Comparison of ENCODE assay signal across 9 mouse cellular contexts in genomic region chr17:56123681-56124340, GRCm38 (mm10). TPM values are rescaled to one million over a fixed set of nuclear protein-coding genes. Genes with fewer than 3 reads are reported as not detected.
DNase-seq lines count a peak whose midpoint lies in the region; ATAC-seq and TF ChIP-seq lines count a peak whose summit lies in the region.
"Had no signal": no experiment of that assay in that cellular context is flagged by ENCODE, and none has a peak within 500 bp of the region (broad histone marks: within the 10 kb centered on the region; RNA-seq: fewer than 3 reads in every experiment).

No protein-coding gene starts in this region.

- no peak overlapping the region for H3K27ac ChIP-seq in lung, embryonic 16.5 days (ENCODE audit: low read length)
- H3K27ac ChIP-seq in forebrain, postnatal 0 days (ENCODE audit: low read depth, low read length): no peak overlapping the region
- no peak overlapping the region for H3K27ac ChIP-seq in liver, embryonic 11.5 days (ENCODE audit: low read depth, low read length)
- no peak overlapping the region for H3K27ac ChIP-seq in stomach, postnatal 0 days (replicated peaks)

- peaks cover 8% of the 10 kb centered on the region for H3K9me3 ChIP-seq in lung, embryonic 16.5 days (ENCODE audit: control insufficient read depth, low read length)
- H3K9me3 ChIP-seq in forebrain, postnatal 0 days (ENCODE audit: low read length): peaks cover 12% of the 10 kb centered on the region; the same call in 1 of the 2 replicates
- peaks cover 7% of the 10 kb centered on the region for H3K9me3 ChIP-seq in liver, embryonic 11.5 days (ENCODE audit: control insufficient read depth, low read length)
- H3K9me3 ChIP-seq in stomach, postnatal 0 days (ENCODE audit: control insufficient read depth, low read length): 0 out of 2 replicates have a peak, but pooled peaks cover 3% of the 10 kb centered on the region

- no peak for TF ChIP-seq CTCF in forebrain, postnatal 0 days (IDR thresholded peaks at IDR 0.05; ENCODE audit: low read depth)
- no peak for TF ChIP-seq CTCF in stomach, postnatal 0 days (IDR thresholded peaks at IDR 0.05; ENCODE audit: low read depth)

- H3K4me2 ChIP-seq in lung, embryonic 16.5 days (ENCODE audit: low read depth, low read length): peak overlapping the region; percentile 76
- peak overlapping the region; percentile 39; the same call in 1 of the 2 replicates for H3K4me2 ChIP-seq in forebrain, postnatal 0 days (ENCODE audit: low read depth)
- H3K4me2 ChIP-seq in liver, embryonic 11.5 days: peak overlapping the region; percentile 65
- peak overlapping the region; percentile 85 for H3K4me2 ChIP-seq in stomach, postnatal 0 days (replicated peaks; ENCODE audit: low read depth)

- no peak for TF ChIP-seq EP300 in stomach, postnatal 0 days (optimal IDR thresholded peaks at IDR 0.05)

- ATAC-seq in lung, embryonic 16.5 days (ENCODE audit: low read depth): no peak; the same call in 1 of the 2 replicates
- ATAC-seq in forebrain, postnatal 0 days: no peak
- ATAC-seq in liver, embryonic 11.5 days (replicated peaks; ENCODE audit: low FRiP score): no peak
- ATAC-seq in stomach, postnatal 0 days (ENCODE audit: low FRiP score, low TSS enrichment): 0 out of 2 replicates have a peak, but pooled peaks have one; percentile 6
- no peak for ATAC-seq in granulocyte monocyte progenitor cell, adult 5-6 weeks (replicated peaks; ENCODE audit: poor library complexity, severe bottlenecking)

- peak overlapping the region; percentile 47 for H3K4me3 ChIP-seq in lung, embryonic 16.5 days (ENCODE audit: low read length)
- no peak overlapping the region for H3K4me3 ChIP-seq in forebrain, postnatal 0 days (ENCODE audit: low read depth, low read length)
- H3K4me3 ChIP-seq in liver, embryonic 11.5 days (ENCODE audit: low read depth, low read length): no peak overlapping the region; the same call in 1 of the 2 replicates
- peak overlapping the region; percentile 40 for H3K4me3 ChIP-seq in stomach, postnatal 0 days (ENCODE audit: low read depth, low read length)

- peaks cover 49% of the 10 kb centered on the region for H3K27me3 ChIP-seq in lung, embryonic 16.5 days (ENCODE audit: control insufficient read depth, insufficient read depth, low read depth, low read length)
- peaks cover 27% of the 10 kb centered on the region for H3K27me3 ChIP-seq in forebrain, postnatal 0 days (ENCODE audit: insufficient read depth, low read length)
- H3K27me3 ChIP-seq in liver, embryonic 11.5 days (replicated peaks; ENCODE audit: control insufficient read depth, insufficient read depth, low read length): peaks cover 64% of the 10 kb centered on the region
- H3K27me3 ChIP-seq in stomach, postnatal 0 days (ENCODE audit: control insufficient read depth, insufficient read depth, low read length): peaks cover 4% of the 10 kb centered on the region; the same call in 1 of the 2 replicates

- H3K4me1 ChIP-seq in lung, embryonic 16.5 days (replicated peaks; ENCODE audit: control insufficient read depth, insufficient read depth, low read length): peaks cover 14% of the 10 kb centered on the region
- H3K4me1 ChIP-seq in forebrain, postnatal 0 days (ENCODE audit: insufficient read depth): no peaks in the 10 kb centered on the region
- H3K4me1 ChIP-seq in liver, embryonic 11.5 days (replicated peaks; ENCODE audit: control insufficient read depth, insufficient read depth, low read length): peaks cover 4% of the 10 kb centered on the region; the same call in 1 of the 2 replicates
- no peaks in the 10 kb centered on the region for H3K4me1 ChIP-seq in stomach, postnatal 0 days (replicated peaks; ENCODE audit: control insufficient read depth, insufficient read depth)

- no peaks in the 10 kb centered on the region for H3K36me3 ChIP-seq in lung, embryonic 16.5 days (ENCODE audit: control insufficient read depth, insufficient read depth, low read length)
- peaks cover 54% of the 10 kb centered on the region for H3K36me3 ChIP-seq in forebrain, postnatal 0 days (ENCODE audit: insufficient read depth)
- H3K36me3 ChIP-seq in liver, embryonic 11.5 days (ENCODE audit: control insufficient read depth, insufficient read depth, low read length): no peaks in the 10 kb centered on the region
- H3K36me3 ChIP-seq in stomach, postnatal 0 days (ENCODE audit: control insufficient read depth, insufficient read depth, low read length): no peaks in the 10 kb centered on the region

- peak overlapping the region; percentile 59 for H3K9ac ChIP-seq in lung, embryonic 16.5 days (ENCODE audit: low read length)
- H3K9ac ChIP-seq in forebrain, postnatal 0 days: no peak overlapping the region
- H3K9ac ChIP-seq in liver, embryonic 11.5 days (ENCODE audit: low read depth, low read length): no peak overlapping the region
- peak overlapping the region; percentile 54; the same call in 1 of the 2 replicates for H3K9ac ChIP-seq in stomach, postnatal 0 days (ENCODE audit: low read length)

- no peak for DNase-seq in lung, postnatal 36 days
- no peak for DNase-seq in forebrain, postnatal 0 days
- DNase-seq in liver, embryonic 11.5 days (ENCODE audit: low spot score): no peak
- DNase-seq in stomach, postnatal 0 days (ENCODE audit: low spot score): no peak
- DNase-seq in left cerebral cortex, adult 11 months (ENCODE audit: low spot score): no peak
- DNase-seq: kidney, postnatal 25 days had no signal

- WGBS in lung, embryonic 16.5 days: 37% methylated on average over 56 of the region's 59 CpGs
- 60% methylated on average over 58 of the region's 59 CpGs for WGBS in forebrain, postnatal 0 days
- 44% methylated on average over 59 of the region's 59 CpGs for WGBS in liver, embryonic 11.5 days
- WGBS in stomach, postnatal 0 days: 42% methylated on average over 44 of the region's 59 CpGs

RNA-seq across cellular contexts. Expression of gene Lrg1, which starts 2.0 kb away (rescaled TPM):
- polyA plus RNA-seq in lung, embryonic 16.5 days (2015; fragmentation: Nextera tagmentation; extraction: Ambion mirVana): 0.59 and 1.4 TPM in 2 replicates
- not detected in 2 replicates for total RNA-seq in forebrain, postnatal 0 days (2014; rRNA removed)
- polyA plus RNA-seq in forebrain, postnatal 0 days (2015; fragmentation: Nextera tagmentation; extraction: Ambion mirVana): 0.33 and 0.46 TPM in 2 replicates
- polyA plus RNA-seq in liver, embryonic 11.5 days (2014; fragmentation: Nextera tagmentation; extraction: Ambion mirVana): 0.23 and 0.34 TPM in 2 replicates
- 1.2 and 1.9 TPM in 2 replicates for polyA plus RNA-seq in stomach, postnatal 0 days (2015; fragmentation: Nextera tagmentation; extraction: Ambion mirVana)
- total RNA-seq in granulocyte monocyte progenitor cell, adult 5-6 weeks (2014; fragmentation: Nextera tagmentation): 0.45 and 0.96 TPM in 2 replicates
- total RNA-seq in granulocyte monocyte progenitor cell, adult 5-6 weeks (2017): 0.69 and 2.6 TPM in 2 replicates

RNA-seq across cellular contexts. Expression of gene Plin5, which starts 6.4 kb away (rescaled TPM):
- polyA plus RNA-seq in lung, embryonic 16.5 days (2015; fragmentation: Nextera tagmentation; extraction: Ambion mirVana): 1.3 and 2.1 TPM in 2 replicates
- total RNA-seq in forebrain, postnatal 0 days (2014; rRNA removed): 2.7 and 3.2 TPM in 2 replicates
- polyA plus RNA-seq in forebrain, postnatal 0 days (2015; fragmentation: Nextera tagmentation; extraction: Ambion mirVana): 2.4 and 3.9 TPM in 2 replicates
- 0.43 and 0.68 TPM in 2 replicates for polyA plus RNA-seq in liver, embryonic 11.5 days (2014; fragmentation: Nextera tagmentation; extraction: Ambion mirVana)
- 0.48 and 0.65 TPM in 2 replicates for polyA plus RNA-seq in stomach, postnatal 0 days (2015; fragmentation: Nextera tagmentation; extraction: Ambion mirVana)
- total RNA-seq in granulocyte monocyte progenitor cell, adult 5-6 weeks (2014; fragmentation: Nextera tagmentation): not detected in 2 replicates
- 0.09 TPM in 1 of 2 replicates, not detected in the other for total RNA-seq in granulocyte monocyte progenitor cell, adult 5-6 weeks (2017)
- total RNA-seq: common myeloid progenitor, adult 5-6 weeks had no signal

RNA-seq across cellular contexts. Expression of gene Plin4, which starts 14.2 kb away (rescaled TPM):
- 0.15 and 0.28 TPM in 2 replicates for polyA plus RNA-seq in lung, embryonic 16.5 days (2015; fragmentation: Nextera tagmentation; extraction: Ambion mirVana)
- 0.08 and 0.52 TPM in 2 replicates for total RNA-seq in forebrain, postnatal 0 days (2014; rRNA removed)
- 0.02 TPM in 1 of 2 replicates, not detected in the other for polyA plus RNA-seq in forebrain, postnatal 0 days (2015; fragmentation: Nextera tagmentation; extraction: Ambion mirVana)
- 0.14 TPM in 1 of 2 replicates, not detected in the other for polyA plus RNA-seq in liver, embryonic 11.5 days (2014; fragmentation: Nextera tagmentation; extraction: Ambion mirVana)
- polyA plus RNA-seq in stomach, postnatal 0 days (2015; fragmentation: Nextera tagmentation; extraction: Ambion mirVana): 0.95 and 1.4 TPM in 2 replicates
- not detected in 2 replicates for total RNA-seq in granulocyte monocyte progenitor cell, adult 5-6 weeks (2014; fragmentation: Nextera tagmentation)
- not detected in 2 replicates for total RNA-seq in granulocyte monocyte progenitor cell, adult 5-6 weeks (2017)
- total RNA-seq: common myeloid progenitor, adult 5-6 weeks had no signal

RNA-seq across cellular contexts. Expression of gene Sema6b, which starts 16.3 kb away (rescaled TPM):
- 1.2 and 1.7 TPM in 2 replicates for polyA plus RNA-seq in lung, embryonic 16.5 days (2015; fragmentation: Nextera tagmentation; extraction: Ambion mirVana)
- total RNA-seq in forebrain, postnatal 0 days (2014; rRNA removed): 71.0 and 76.4 TPM in 2 replicates
- polyA plus RNA-seq in forebrain, postnatal 0 days (2015; fragmentation: Nextera tagmentation; extraction: Ambion mirVana): 15.6 and 18.1 TPM in 2 replicates
- polyA plus RNA-seq in liver, embryonic 11.5 days (2014; fragmentation: Nextera tagmentation; extraction: Ambion mirVana): 1.4 and 1.5 TPM in 2 replicates
- polyA plus RNA-seq in stomach, postnatal 0 days (2015; fragmentation: Nextera tagmentation; extraction: Ambion mirVana): 0.31 and 0.39 TPM in 2 replicates
- total RNA-seq in granulocyte monocyte progenitor cell, adult 5-6 weeks (2014; fragmentation: Nextera tagmentation): 4.3 and 5.1 TPM in 2 replicates
- total RNA-seq in granulocyte monocyte progenitor cell, adult 5-6 weeks (2017): 6.0 and 7.7 TPM in 2 replicates

RNA-seq across cellular contexts. Expression of gene Tnfaip8l1, which starts 38.5 kb away (rescaled TPM):
- 15.5 and 17.3 TPM in 2 replicates for polyA plus RNA-seq in lung, embryonic 16.5 days (2015; fragmentation: Nextera tagmentation; extraction: Ambion mirVana)
- 11.0 and 12.8 TPM in 2 replicates for total RNA-seq in forebrain, postnatal 0 days (2014; rRNA removed)
- 8.6 TPM in 2 replicates for polyA plus RNA-seq in forebrain, postnatal 0 days (2015; fragmentation: Nextera tagmentation; extraction: Ambion mirVana)
- polyA plus RNA-seq in liver, embryonic 11.5 days (2014; fragmentation: Nextera tagmentation; extraction: Ambion mirVana): 6.8 and 7.5 TPM in 2 replicates
- 4.4 and 5.2 TPM in 2 replicates for polyA plus RNA-seq in stomach, postnatal 0 days (2015; fragmentation: Nextera tagmentation; extraction: Ambion mirVana)
- total RNA-seq in granulocyte monocyte progenitor cell, adult 5-6 weeks (2014; fragmentation: Nextera tagmentation): 1.0 and 1.1 TPM in 2 replicates
- total RNA-seq in granulocyte monocyte progenitor cell, adult 5-6 weeks (2017): 2.0 and 2.7 TPM in 2 replicates

Comparison
In these comparisons a context has a peak if more than half of its experiments do, and no peak if none do; other contexts are left out.
1. H3K4me3 ChIP-seq: peak in lung, embryonic 16.5 days (single experiment) and stomach, postnatal 0 days (single experiment); none in forebrain, postnatal 0 days (single experiment) and liver, embryonic 11.5 days (single experiment).
2. H3K9ac ChIP-seq: peak in lung, embryonic 16.5 days (single experiment) and stomach, postnatal 0 days (single experiment); none in forebrain, postnatal 0 days (single experiment) and liver, embryonic 11.5 days (single experiment).
3. Peak in every context shown above with its lines, with median percentiles within 50 percentile points of each other: H3K4me2 ChIP-seq.